Mouse (Mus musculus): Measurements from ENCODE around the gene Slc35b1.
A peak's percentile ranks its signal among the peaks of the same experiment; 100 is the strongest.

Gene Slc35b1

GRCm38 (mm10) chr11:95365596-95365995 lies 18.9 kb upstream of the Slc35b1 start:
- peak; percentile 73 to 87 for DNase-seq (ENCODE audit: low spot score in 2 of 2)

GRCm38 (mm10) chr11:95366280-95366897 lies 18.1 kb upstream of the Slc35b1 start:
- DNase-seq (ENCODE audit: low spot score in 2 of 2): no peak

GRCm38 (mm10) chr11:95367011-95367735 lies 17.3 kb upstream of the Slc35b1 start:
- DNase-seq (ENCODE audit: low spot score in 2 of 2): no peak

GRCm38 (mm10) chr11:95368231-95368823 lies 16.2 kb upstream of the Slc35b1 start:
- no peak for DNase-seq (ENCODE audit: low spot score in 2 of 2)

- DNase-seq (ENCODE audit: low spot score in 2 of 2): no peak
Measured at GRCm38 (mm10) chr11:95368871-95369270, 15.6 kb upstream of the Slc35b1 start.

GRCm38 (mm10) chr11:95369964-95370890 lies 14.3 kb upstream of the Slc35b1 start:
- DNase-seq (ENCODE audit: low spot score in 2 of 2): peak in 1 of 2 experiments; percentile 64

GRCm38 (mm10) chr11:95371182-95371581 lies 13.3 kb upstream of the Slc35b1 start:
- no peak for DNase-seq (ENCODE audit: low spot score in 2 of 2)

GRCm38 (mm10) chr11:95378926-95379325 lies 5.6 kb upstream of the Slc35b1 start:
- DNase-seq (ENCODE audit: low spot score in 2 of 2): no peak

GRCm38 (mm10) chr11:95379552-95379951 lies 4.9 kb upstream of the Slc35b1 start:
- no peak for DNase-seq (ENCODE audit: low spot score in 2 of 2)

- DNase-seq (ENCODE audit: low spot score in 2 of 2): no peak
Measured at GRCm38 (mm10) chr11:95380711-95381110, 3.8 kb upstream of the Slc35b1 start.

- no peak for DNase-seq (ENCODE audit: low spot score in 2 of 2)
Measured at GRCm38 (mm10) chr11:95381146-95381545, 3.3 kb upstream of the Slc35b1 start.

- DNase-seq (ENCODE audit: low spot score in 2 of 2): no peak
Measured at GRCm38 (mm10) chr11:95383331-95383986, 1.0 kb upstream of the Slc35b1 start.

- no peak for DNase-seq (ENCODE audit: low spot score in 2 of 2)
Measured at GRCm38 (mm10) chr11:95384004-95384318, 531 bp upstream of the Slc35b1 start.

- no peak for DNase-seq (ENCODE audit: low spot score in 2 of 2)
Measured at GRCm38 (mm10) chr11:95384973-95385320, 455 bp downstream of the Slc35b1 start.

- DNase-seq (ENCODE audit: low spot score in 2 of 2): no peak
Measured at GRCm38 (mm10) chr11:95387354-95387753, 2.9 kb downstream of the Slc35b1 start.

GRCm38 (mm10) chr11:95389006-95389405 lies 4.5 kb downstream of the Slc35b1 start:
- no peak for DNase-seq (ENCODE audit: low spot score in 2 of 2)

- no peak for DNase-seq (ENCODE audit: low spot score in 2 of 2)
Measured at GRCm38 (mm10) chr11:95390420-95390819, 5.9 kb downstream of the Slc35b1 start.

- DNase-seq (ENCODE audit: low spot score in 2 of 2): no peak
Measured at GRCm38 (mm10) chr11:95391201-95391600, 6.7 kb downstream of the Slc35b1 start.

- no peak for DNase-seq (ENCODE audit: low spot score in 2 of 2)
Measured at GRCm38 (mm10) chr11:95391743-95392142, 7.3 kb downstream of the Slc35b1 start.

- no peak for DNase-seq (ENCODE audit: low spot score in 2 of 2)
Measured at GRCm38 (mm10) chr11:95392223-95392667, 7.8 kb downstream of the Slc35b1 start.

- no peak for DNase-seq (ENCODE audit: low spot score in 2 of 2)
Measured at GRCm38 (mm10) chr11:95392708-95393499, 8.4 kb downstream of the Slc35b1 start.
